Mouse (Mus musculus) lung, postnatal 0 days (tissue): ENCODE results near the gene Cnpy2. TPM values are rescaled to one million over a fixed set of nuclear protein-coding genes. Genes with fewer than 3 reads are reported as not detected.

Source experiments
- ATAC-seq: fragments of 200-750 bp; cut with Nextera tagmentation; 2 replicates; pipeline ENCODE4 v1.8.0; 2017; ENCODE audit warnings: moderate library complexity
- DNase-seq: peaks from one replicate; pipeline ENCODE4 v3.0.0-alpha.2; 2016; ENCODE audit warnings: low spot score
- H3K27ac ChIP-seq: fragments of 300-500 bp; sonication (generic); 2 replicates; pipeline ENCODE4 v1.5.1; 2014; ENCODE audit warnings: antibody characterized with exemption, mild to moderate bottlenecking, low read length, mixed read lengths
- H3K27me3 ChIP-seq: fragments of 300-500 bp; sonication (generic); replicated peaks from 2 replicates; pipeline ENCODE4 v1.6.1; 2014; ENCODE audit warnings: low read length, mixed read lengths; ENCODE audit not compliant: insufficient read depth
- H3K36me3 ChIP-seq: fragments of 300-500 bp; sonication (generic); 2 replicates; pipeline ENCODE4 v1.6.1; 2014; ENCODE audit warnings: low read length, mixed read lengths; ENCODE audit not compliant: insufficient read depth
- H3K4me1 ChIP-seq: fragments of 300-500 bp; sonication (generic); 2 replicates; pipeline ENCODE4 v1.6.1; 2014; ENCODE audit warnings: antibody characterized with exemption, low read depth, low read length, mixed read lengths; ENCODE audit not compliant: insufficient read depth
- H3K4me2 ChIP-seq: fragments of 300-500 bp; sonication (generic); replicated peaks from 2 replicates; pipeline ENCODE4 v1.6.1; 2014; ENCODE audit warnings: low read depth, mild to moderate bottlenecking, low read length, moderate library complexity, mixed read lengths
- H3K4me3 ChIP-seq: fragments of 300-500 bp; sonication (generic); 2 replicates; pipeline ENCODE4 v1.5.1; 2014; ENCODE audit warnings: low read depth, low read length
- H3K9ac ChIP-seq: fragments of 300-500 bp; sonication (generic); replicated peaks from 2 replicates; pipeline ENCODE4 v1.6.1; 2014; ENCODE audit warnings: low read depth, mild to moderate bottlenecking
- H3K9me3 ChIP-seq: fragments of 300-500 bp; sonication (generic); 2 replicates; pipeline ENCODE4 v1.6.1; 2016; ENCODE audit warnings: low read length, mixed read lengths
- CTCF ChIP-seq: IDR thresholded peaks from 2 replicates; pipeline ENCODE4 v1.5.1; 2016; ENCODE audit warnings: antibody characterized with exemption, mild to moderate bottlenecking
- EP300 ChIP-seq: IDR thresholded peaks from 2 replicates; pipeline ENCODE4 v1.6.1; 2016; ENCODE audit warnings: antibody characterized with exemption, mild to moderate bottlenecking, control low read depth
- WGBS: fragments of 180-500 bp; shearing (Covaris S2); extraction: QIAGEN DNeasy Blood & Tissue Kit; methylation state at CpG from one replicate; pipeline ENCODE4 v1.1.7; 2014; 5-methylcytosine and 5-hydroxymethylcytosine counted together
- polyA plus RNA-seq: library from polyadenylated mRNA; unstranded; fragments of >200 nt; fragmentation: Nextera tagmentation; extraction: Ambion mirVana; gene quantifications from 2 replicates; pipeline ENCODE4 v1.2.1, GENCODE M21; 2015

Gene Cnpy2
- polyA plus RNA-seq, 1 experiment from 2014 or later: 243 TPM

DNA sequence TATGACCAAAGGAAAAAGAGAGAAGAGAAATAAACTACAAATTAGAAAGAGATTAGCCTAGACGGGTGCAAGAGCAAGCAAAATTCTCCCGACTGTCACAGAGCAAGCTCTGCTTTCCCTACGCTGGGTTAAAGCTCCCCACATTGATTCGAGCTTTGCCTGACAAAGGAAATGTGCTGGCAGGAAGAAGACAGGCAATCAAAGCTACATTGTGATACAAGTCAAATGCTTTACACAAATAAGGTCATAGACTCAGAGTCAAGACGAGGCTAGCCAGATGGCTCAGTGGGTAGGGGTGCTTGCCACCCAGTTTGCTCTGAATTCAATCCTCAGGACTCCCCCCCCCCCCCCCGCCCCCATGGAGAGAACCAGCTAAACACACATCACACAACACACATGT lies 47.8 kb downstream of the Cnpy2 start:
- Histone ChIP-seq H3K4me2 (no peak overlapping the region), H3K9me3 (no peaks in the 10 kb centered on the region), H3K9ac (no peak overlapping the region), H3K27me3 (no peaks in the 10 kb centered on the region), H3K27ac (no peak overlapping the region), H3K4me1 (peaks cover 5% of the 10 kb centered on the region; the same call in 1 of the 2 replicates), H3K4me3 (no peak overlapping the region), H3K36me3 (no peaks in the 10 kb centered on the region)
- TF ChIP-seq EP300: no peak
- no peak for TF ChIP-seq CTCF
- 65% methylated on average over 5 of the region's 6 CpGs for WGBS
- no peak for ATAC-seq
- no peak for DNase-seq

DNA sequence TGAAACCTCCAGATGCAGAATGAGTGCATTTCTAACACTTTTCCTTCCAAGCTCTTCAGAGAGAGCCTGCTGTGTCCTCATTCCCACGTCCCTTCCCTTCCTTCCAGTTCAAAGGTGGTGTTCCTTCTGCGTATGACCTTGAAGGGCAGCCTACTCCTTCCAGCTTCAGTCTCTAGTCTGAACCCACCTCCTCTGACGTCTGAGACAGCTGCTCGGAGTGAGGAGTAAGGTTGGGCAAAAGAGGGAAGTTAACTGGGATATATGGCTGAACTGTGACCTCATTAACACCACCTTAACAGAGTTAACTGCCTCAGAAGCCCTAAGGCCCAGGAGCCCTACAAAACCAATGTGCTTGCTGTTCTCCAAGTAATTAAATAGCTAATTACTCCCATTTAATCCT lies 48.3 kb downstream of the Cnpy2 start:
- no peak overlapping the region for H3K27ac ChIP-seq
- H3K4me1 ChIP-seq: peaks cover 5% of the 10 kb centered on the region; the same call in 1 of the 2 replicates
- TF ChIP-seq CTCF (no peak), EP300 (no peak)
- DNase-seq (peak; percentile 14), ATAC-seq (no peak)
- no peak overlapping the region for H3K9ac ChIP-seq
- 59% methylated on average over 4 of the region's 4 CpGs for WGBS
- no peaks in the 10 kb centered on the region for H3K36me3 ChIP-seq
- no peak overlapping the region for H3K4me3 ChIP-seq
- no peaks in the 10 kb centered on the region for H3K27me3 ChIP-seq
- H3K4me2 ChIP-seq: no peak overlapping the region
- no peaks in the 10 kb centered on the region for H3K9me3 ChIP-seq

DNA sequence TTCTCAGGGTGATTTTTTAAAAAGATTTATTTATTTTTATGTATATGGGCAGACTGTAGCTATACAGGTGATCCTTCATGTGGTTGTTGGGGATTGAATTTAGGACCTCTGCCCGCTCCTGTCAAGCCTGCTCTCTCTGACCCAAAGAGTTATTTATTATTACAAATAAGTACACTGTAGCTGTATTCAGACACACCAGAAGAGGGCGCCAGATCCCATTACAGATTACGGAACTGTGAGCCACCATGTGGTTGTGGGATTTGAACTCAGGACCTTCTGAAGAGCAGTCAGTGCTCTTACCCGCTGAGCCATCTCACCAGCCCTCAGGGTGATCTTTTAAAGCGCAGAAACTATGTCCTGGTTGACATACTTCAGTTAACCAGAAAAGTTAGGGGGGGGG lies 49.9 kb downstream of the Cnpy2 start:
- TF ChIP-seq CTCF (peak; percentile 34), EP300 (no peak)
- no peak overlapping the region for H3K4me3 ChIP-seq
- H3K9ac ChIP-seq: no peak overlapping the region
- DNase-seq: no peak
- H3K27me3 ChIP-seq: no peaks in the 10 kb centered on the region
- no peaks in the 10 kb centered on the region for H3K9me3 ChIP-seq
- H3K36me3 ChIP-seq: no peaks in the 10 kb centered on the region
- ATAC-seq: no peak
- 85% methylated on average over 5 of the region's 5 CpGs for WGBS
- H3K4me2 ChIP-seq: no peak overlapping the region
- H3K4me1 ChIP-seq: peaks cover 5% of the 10 kb centered on the region; the same call in 1 of the 2 replicates
- H3K27ac ChIP-seq: no peak overlapping the region

DNA sequence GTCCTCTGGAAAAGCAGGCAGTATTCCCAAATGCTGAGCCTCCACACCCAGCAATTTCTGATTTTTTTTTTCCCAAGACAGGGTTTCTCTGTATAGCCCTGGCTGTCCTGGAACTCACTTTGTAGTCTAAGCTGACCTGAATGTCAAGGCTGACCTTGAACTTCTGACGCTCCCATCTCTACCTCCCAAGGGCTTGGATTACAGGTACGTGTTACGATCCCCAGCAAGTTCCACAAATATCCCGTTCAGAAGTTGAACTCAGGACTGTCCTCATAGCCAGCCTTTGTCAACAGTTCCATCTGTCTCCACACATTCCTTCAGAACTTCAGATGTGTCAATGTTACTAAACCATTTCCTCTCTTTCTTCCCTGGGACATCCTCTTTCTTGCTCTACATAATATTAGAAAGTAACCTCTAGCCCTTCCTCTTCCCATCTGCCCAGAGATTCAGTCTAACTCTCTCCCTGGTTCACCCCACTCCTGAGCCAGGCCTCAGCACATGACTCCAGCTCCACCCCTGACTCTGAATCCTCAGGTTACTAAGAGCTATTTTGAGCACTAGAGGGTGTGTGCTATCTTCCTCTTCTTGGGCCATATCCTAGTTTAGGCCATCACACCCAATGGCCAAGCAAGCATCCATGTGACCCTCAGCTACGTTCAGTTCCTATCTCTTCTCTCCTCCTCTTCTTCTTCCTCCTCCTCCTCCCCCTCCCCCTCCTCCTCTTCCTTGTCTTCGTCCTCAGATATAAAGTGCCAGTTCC lies 50.9 kb downstream of the Cnpy2 start:
- DNase-seq: peak; percentile 52
- ATAC-seq: no peak
- no peak overlapping the region for H3K4me3 ChIP-seq
- no peak overlapping the region for H3K4me2 ChIP-seq
- TF ChIP-seq EP300 (no peak), CTCF (no peak)
- H3K4me1 ChIP-seq: peaks cover 5% of the 10 kb centered on the region; the same call in 1 of the 2 replicates
- no peaks in the 10 kb centered on the region for H3K9me3 ChIP-seq
- H3K27ac ChIP-seq: no peak overlapping the region
- no peaks in the 10 kb centered on the region for H3K27me3 ChIP-seq
- 56% methylated on average over 6 of the region's 6 CpGs for WGBS
- H3K36me3 ChIP-seq: no peaks in the 10 kb centered on the region
- H3K9ac ChIP-seq: no peak overlapping the region

DNA sequence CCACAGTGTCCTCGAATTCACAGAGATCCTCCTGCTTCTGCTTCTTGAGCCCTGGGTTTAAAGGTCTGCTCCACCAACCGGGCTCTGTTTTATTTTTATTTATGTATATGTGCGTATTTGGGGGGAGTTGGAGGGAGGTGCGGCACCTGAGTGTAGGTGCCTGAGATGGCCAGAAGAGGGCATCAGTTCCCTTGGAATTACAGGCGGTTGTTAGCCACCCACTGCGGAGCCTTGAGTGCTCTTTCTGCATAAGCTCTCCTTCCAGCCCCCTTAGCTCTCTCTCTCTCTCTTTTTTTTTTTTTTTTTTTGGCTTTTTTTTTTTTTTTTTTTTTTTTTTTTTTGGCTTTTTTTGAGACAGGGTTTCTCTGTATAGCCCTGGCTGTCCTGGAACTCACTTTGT lies 52.1 kb downstream of the Cnpy2 start:
- Histone ChIP-seq H3K4me2 (no peak overlapping the region), H3K27ac (no peak overlapping the region), H3K9ac (no peak overlapping the region), H3K27me3 (no peaks in the 10 kb centered on the region), H3K4me1 (peaks cover 5% of the 10 kb centered on the region; the same call in 1 of the 2 replicates), H3K36me3 (0 out of 2 replicates have a peak, but pooled peaks cover 3% of the 10 kb centered on the region), H3K9me3 (no peaks in the 10 kb centered on the region), H3K4me3 (no peak overlapping the region)
- ATAC-seq (no peak), DNase-seq (peak; percentile 39)
- WGBS: 75% methylated on average over 6 of the region's 6 CpGs
- TF ChIP-seq CTCF (peak; percentile 39), EP300 (no peak)

DNA sequence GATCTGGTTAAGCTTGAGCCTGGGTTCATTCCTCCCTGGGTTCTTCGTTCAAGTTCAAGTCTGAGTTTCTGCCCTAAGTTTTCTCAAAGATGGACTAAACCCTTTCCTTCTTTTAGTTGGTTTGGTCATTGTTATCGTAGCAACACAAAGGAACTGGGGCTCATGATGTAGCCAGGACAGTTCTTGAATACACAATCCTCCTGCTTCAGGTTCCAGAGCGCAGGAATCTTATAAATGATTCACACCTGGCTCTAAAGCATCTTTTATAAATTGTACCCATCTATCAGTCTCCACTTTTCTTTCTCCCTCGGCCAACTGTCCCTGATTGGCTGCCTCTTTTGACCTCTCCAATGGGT lies 53.8 kb downstream of the Cnpy2 start:
- ATAC-seq (no peak), DNase-seq (no peak)
- no peak for TF ChIP-seq EP300
- TF ChIP-seq CTCF: no peak
- 41% methylated on average over 4 of the region's 4 CpGs for WGBS
- H3K9me3 ChIP-seq: no peaks in the 10 kb centered on the region
- H3K9ac ChIP-seq: peak overlapping the region; percentile 94
- peaks cover 5% of the 10 kb centered on the region; the same call in 1 of the 2 replicates for H3K4me1 ChIP-seq
- peak overlapping the region; percentile 81 for H3K27ac ChIP-seq
- H3K4me2 ChIP-seq: peak overlapping the region; percentile 81
- 0 out of 2 replicates have a peak, but pooled peaks cover 7% of the 10 kb centered on the region for H3K36me3 ChIP-seq
- peak overlapping the region; percentile 90 for H3K4me3 ChIP-seq
- H3K27me3 ChIP-seq: no peaks in the 10 kb centered on the region
